Mouse (Mus musculus) CH12.LX (cell line): ENCODE measurements around the gene Naa38. TPM values are rescaled to one million over a fixed set of nuclear protein-coding genes. Genes with fewer than 3 reads are reported as not detected.

ENCODE experiments used
- DNase-seq: peaks from one replicate; pipeline ENCODE4 v3.0.0-alpha.2; 2013; ENCODE audit errors: extremely low read depth
- H3K27ac ChIP-seq: 2 replicates; pipeline ENCODE4 v1.5.1; 2012; ENCODE audit warnings: low read depth, mild to moderate bottlenecking, control low read depth, moderate library complexity; ENCODE audit not compliant: insufficient read depth
- H3K27me3 ChIP-seq: replicated peaks from 2 replicates; pipeline ENCODE3; 2012; ENCODE audit warnings: inconsistent platforms
- H3K36me3 ChIP-seq, 2 experiments: replicated peaks in 1 of 2; 2 replicates each; pipeline versions ENCODE3 to v1.6.1; 2012; ENCODE audit warnings: inconsistent platforms in 1 of 2, low read length in 1 of 2, mild to moderate bottlenecking in 1 of 2, mixed read lengths in 1 of 2, moderate library complexity in 1 of 2; ENCODE audit not compliant: control insufficient read depth in 1 of 2, insufficient read depth in 1 of 2
- H3K4me1 ChIP-seq, 2 experiments: 2 replicates each; pipeline ENCODE4 v1.6.1; 2012; ENCODE audit warnings: inconsistent platforms in 1 of 2, moderate library complexity in 1 of 2; ENCODE audit not compliant: insufficient read depth in 2 of 2, control insufficient read depth in 1 of 2
- H3K4me2 ChIP-seq: 2 replicates; pipeline ENCODE4 v1.6.1; 2012; ENCODE audit warnings: low read depth, mild to moderate bottlenecking, control low read depth; ENCODE audit not compliant: poor library complexity, insufficient read depth, severe bottlenecking
- H3K4me3 ChIP-seq, 3 experiments: fragments of 150-350 bp in 1 of 3; sonication (generic) in 1 of 3; replicated peaks in 1 of 3; 2 replicates each; pipeline versions ENCODE3 to v1.5.1; 2011 to 2012; ENCODE audit warnings: low read depth in 2 of 3, low read length in 2 of 3, mild to moderate bottlenecking in 2 of 3, moderate library complexity in 2 of 3, control low read depth in 1 of 3, improper control_type of control experiment in 1 of 3, inconsistent platforms in 1 of 3, mixed read lengths in 1 of 3; ENCODE audit not compliant: poor library complexity in 1 of 3
- H3K79me2 ChIP-seq: replicated peaks from 2 replicates; pipeline ENCODE4 v1.6.1; 2012; ENCODE audit warnings: mild to moderate bottlenecking, moderate library complexity; ENCODE audit not compliant: control insufficient read depth, poor library complexity, insufficient read depth, severe bottlenecking; ENCODE audit errors: extremely low read depth
- H3K9ac ChIP-seq: 2 replicates; pipeline ENCODE4 v1.6.1; 2012; ENCODE audit warnings: low read depth, mild to moderate bottlenecking, control low read depth, moderate library complexity; ENCODE audit not compliant: insufficient read depth
- H3K9me3 ChIP-seq: replicated peaks from 2 replicates; pipeline ENCODE3; 2012; ENCODE audit warnings: low read length, inconsistent platforms, mixed read lengths
- BHLHE40 ChIP-seq: IDR thresholded peaks from 2 replicates; pipeline ENCODE4 v1.6.1; 2011; ENCODE audit warnings: mild to moderate bottlenecking, low read depth, low read length, improper control_type of control experiment
- CHD1 ChIP-seq: IDR thresholded peaks from 2 replicates; pipeline ENCODE4 v1.6.1; 2012; ENCODE audit warnings: low read depth, low read length, improper control_type of control experiment, inconsistent platforms
- CHD2 ChIP-seq: IDR thresholded peaks from 2 replicates; pipeline ENCODE4 v1.6.1; 2011; ENCODE audit warnings: low read length, improper control_type of control experiment
- CTCF ChIP-seq, 2 experiments: IDR thresholded peaks in 1 of 2; conservative IDR thresholded peaks in 1 of 2; 2 replicates each; pipeline ENCODE4 v1.5.1; 2011 to 2012; ENCODE audit warnings: low read depth in 2 of 2, low read length in 2 of 2, improper control_type of control experiment in 1 of 2, inconsistent platforms in 1 of 2, mild to moderate bottlenecking in 1 of 2, moderate library complexity in 1 of 2
- E2F4 ChIP-seq: IDR thresholded peaks from 2 replicates; pipeline ENCODE4 v1.6.1; 2011; ENCODE audit warnings: low read depth, low read length, improper control_type of control experiment; ENCODE audit not compliant: insufficient replicate concordance
- ELF1 ChIP-seq: IDR thresholded peaks from 2 replicates; pipeline ENCODE4 v1.6.1; 2014; ENCODE audit warnings: low read depth, mild to moderate bottlenecking, inconsistent platforms, low read length, improper control_type of control experiment
- EP300 ChIP-seq: IDR thresholded peaks from 2 replicates; pipeline ENCODE4 v1.6.1; 2011; ENCODE audit warnings: low read length, improper control_type of control experiment
- ETS1 ChIP-seq: conservative IDR thresholded peaks from 2 replicates; pipeline ENCODE4 v1.6.1; 2012; ENCODE audit warnings: low read depth, mild to moderate bottlenecking, inconsistent platforms, low read length, improper control_type of control experiment, moderate library complexity
- GABPA ChIP-seq: IDR thresholded peaks from 2 replicates; pipeline ENCODE4 v1.6.1; 2012; ENCODE audit warnings: low read depth, low read length, improper control_type of control experiment, inconsistent platforms; ENCODE audit not compliant: insufficient replicate concordance
- HCFC1 ChIP-seq: IDR thresholded peaks from 2 replicates; pipeline ENCODE4 v1.6.1; 2012; ENCODE audit warnings: low read depth, mild to moderate bottlenecking, inconsistent platforms, low read length, improper control_type of control experiment
- IRF4 ChIP-seq: IDR thresholded peaks from 2 replicates; pipeline ENCODE4 v1.6.1; 2014; ENCODE audit warnings: low read depth, mild to moderate bottlenecking, inconsistent platforms, low read length, improper control_type of control experiment
- JUN ChIP-seq: IDR thresholded peaks from 2 replicates; pipeline ENCODE4 v1.6.1; 2011; ENCODE audit warnings: low read depth, mild to moderate bottlenecking, low read length, improper control_type of control experiment, moderate library complexity; ENCODE audit not compliant: insufficient read depth
- JUND ChIP-seq: conservative IDR thresholded peaks from 2 replicates; pipeline ENCODE4 v1.6.1; 2011; ENCODE audit warnings: low read depth, low read length, improper control_type of control experiment
- KAT2A ChIP-seq: IDR thresholded peaks from 2 replicates; pipeline ENCODE4 v1.6.1; 2012; ENCODE audit warnings: low read length, improper control_type of control experiment, inconsistent platforms; ENCODE audit not compliant: insufficient replicate concordance
- MAFK ChIP-seq: IDR thresholded peaks from 2 replicates; pipeline ENCODE4 v1.6.1; 2011; ENCODE audit warnings: low read length, improper control_type of control experiment; ENCODE audit not compliant: insufficient replicate concordance
- MAX ChIP-seq: IDR thresholded peaks from 2 replicates; pipeline ENCODE4 v1.6.1; 2011; ENCODE audit warnings: low read length, improper control_type of control experiment
- MAZ ChIP-seq: IDR thresholded peaks from 2 replicates; pipeline ENCODE4 v1.6.1; 2012; ENCODE audit warnings: low read depth, mild to moderate bottlenecking, inconsistent platforms, low read length, improper control_type of control experiment, moderate library complexity
- MEF2A ChIP-seq: IDR thresholded peaks from 2 replicates; pipeline ENCODE4 v1.6.1; 2014; ENCODE audit warnings: low read depth, mild to moderate bottlenecking, inconsistent platforms, low read length, improper control_type of control experiment, borderline replicate concordance
- MXI1 ChIP-seq: IDR thresholded peaks from 2 replicates; pipeline ENCODE4 v1.6.1; 2011; ENCODE audit warnings: mild to moderate bottlenecking, low read depth, low read length, improper control_type of control experiment
- MYC ChIP-seq: IDR thresholded peaks from 2 replicates; pipeline ENCODE4 v1.6.1; 2011; ENCODE audit warnings: low read depth, mild to moderate bottlenecking, improper control_type of control experiment, low read length
- NELFE ChIP-seq: IDR thresholded peaks from 2 replicates; pipeline ENCODE4 v1.6.1; 2011; ENCODE audit warnings: low read depth, low read length, improper control_type of control experiment
- NRF1 ChIP-seq: IDR thresholded peaks from 2 replicates; pipeline ENCODE4 v1.6.1; 2014; ENCODE audit warnings: low read depth, mild to moderate bottlenecking, inconsistent platforms, low read length, improper control_type of control experiment, moderate library complexity
- PAX5 ChIP-seq: IDR thresholded peaks from 2 replicates; pipeline ENCODE4 v1.6.1; 2012; ENCODE audit warnings: low read length, inconsistent platforms, mixed read lengths
- POLR2A ChIP-seq: IDR thresholded peaks from 2 replicates; pipeline ENCODE4 v1.6.1; 2011; ENCODE audit warnings: low read depth, mild to moderate bottlenecking, improper control_type of control experiment, low read length
- POLR2AphosphoS2 ChIP-seq: IDR thresholded peaks from 2 replicates; pipeline ENCODE4 v1.6.1; 2011; ENCODE audit warnings: low read depth, low read length, improper control_type of control experiment
- RAD21 ChIP-seq: IDR thresholded peaks from 2 replicates; pipeline ENCODE4 v1.6.1; 2011; ENCODE audit warnings: low read depth, mild to moderate bottlenecking, low read length, improper control_type of control experiment, moderate library complexity
- RCOR1 ChIP-seq: conservative IDR thresholded peaks from 2 replicates; pipeline ENCODE4 v1.6.1; 2012; ENCODE audit warnings: low read depth, mild to moderate bottlenecking, inconsistent platforms, low read length, improper control_type of control experiment
- SIN3A ChIP-seq: IDR thresholded peaks from 2 replicates; pipeline ENCODE4 v1.6.1; 2012; ENCODE audit warnings: low read length, improper control_type of control experiment, inconsistent platforms
- SMC3 ChIP-seq: IDR thresholded peaks from 2 replicates; pipeline ENCODE4 v1.6.1; 2011; ENCODE audit warnings: low read depth, low read length, improper control_type of control experiment
- TBP ChIP-seq: conservative IDR thresholded peaks from 2 replicates; pipeline ENCODE4 v1.6.1; 2011; ENCODE audit warnings: low read depth, low read length, improper control_type of control experiment
- TCF12 ChIP-seq: IDR thresholded peaks from 2 replicates; pipeline ENCODE4 v1.6.1; 2014; ENCODE audit warnings: low read depth, mild to moderate bottlenecking, inconsistent platforms, low read length, improper control_type of control experiment
- UBTF ChIP-seq: IDR thresholded peaks from 2 replicates; pipeline ENCODE4 v1.6.1; 2012; ENCODE audit warnings: low read depth, mild to moderate bottlenecking, inconsistent platforms, low read length, improper control_type of control experiment, moderate library complexity
- USF1 ChIP-seq: IDR thresholded peaks from 2 replicates; pipeline ENCODE4 v1.6.1; 2014; ENCODE audit warnings: low read depth, mild to moderate bottlenecking, inconsistent platforms, low read length, improper control_type of control experiment
- USF2 ChIP-seq: conservative IDR thresholded peaks from 2 replicates; pipeline ENCODE4 v1.6.1; 2011; ENCODE audit warnings: low read depth, low read length, improper control_type of control experiment
- ZC3H11A ChIP-seq: IDR thresholded peaks from 2 replicates; pipeline ENCODE4 v1.6.1; 2012; ENCODE audit warnings: low read depth, mild to moderate bottlenecking, inconsistent platforms, low read length, improper control_type of control experiment
- ZKSCAN1 ChIP-seq: IDR thresholded peaks from 2 replicates; pipeline ENCODE4 v1.6.1; 2012; ENCODE audit warnings: low read depth, inconsistent platforms, low read length, improper control_type of control experiment, borderline replicate concordance
- ZMIZ1 ChIP-seq: IDR thresholded peaks from 2 replicates; pipeline ENCODE4 v1.6.1; 2012; ENCODE audit warnings: low read depth, mild to moderate bottlenecking, inconsistent platforms, low read length, improper control_type of control experiment
- ZNF384 ChIP-seq: IDR thresholded peaks from 2 replicates; pipeline ENCODE4 v1.6.1; 2012; ENCODE audit warnings: low read depth, low read length, improper control_type of control experiment, inconsistent platforms
- dilution Hi-C: fragments of 300-500 bp; cut with MboI; formaldehyde crosslinking; loops from 2 replicates; pipeline ENCODE4 v1.14.3; 2020; ENCODE audit warnings: low sequenced_read_pairs; ENCODE audit not compliant: extremely low pct_unique_long_range_greater_than_20kb, extremely low pct_ligation_motif_present
- in situ Hi-C: fragments of 300-500 bp; cut with MboI; formaldehyde crosslinking; loops from 3 replicates; pipeline ENCODE4 v1.14.3; 2019; ENCODE audit warnings: low sequenced_read_pairs, low pct_ligation_motif_present, low pct_unique_long_range_greater_than_20kb, mixed read lengths
- polyA plus RNA-seq: library from polyadenylated mRNA; unstranded; fragments of >175 nt; gene quantifications from 2 replicates; pipeline ENCODE4 v1.2.1, GENCODE M21; 2012; ENCODE audit warnings: low read depth; ENCODE audit not compliant: insufficient read length
- total RNA-seq, 2 experiments: library from RNA; depleted of rRNA; stranded (reverse); fragments of 300-350 nt in 1 of 2; fragments of >200 nt in 1 of 2; gene quantifications; 2 replicates each; pipeline ENCODE4 v1.2.3; 2012 to 2014

Naa38 gene
- total and polyA plus RNA-seq, 3 experiments = 153 to 201 (median 193) TPM

GRCm38 (mm10) chr11:69390400-69391034 lies 4.8 kb upstream of the Naa38 start:
- Histone ChIP-seq H3K9me3 (no peaks in the 10 kb centered on the region), H3K4me3 (no peak overlapping the region), H3K79me2 (peaks cover 9% of the 10 kb centered on the region), H3K4me2 (no peak overlapping the region), H3K4me1 (peaks cover 0 to 5% of the 10 kb centered on the region in 2 experiments; a peak in 2 of 4 replicates), H3K36me3 (peaks cover 10 to 32% of the 10 kb centered on the region in 2 experiments), H3K27ac (no peak overlapping the region), H3K9ac (no peak overlapping the region), H3K27me3 (no peaks in the 10 kb centered on the region)
- peak; percentile 85 for DNase-seq
- TF ChIP-seq RCOR1 (no peak), JUN (no peak), CTCF (conservative IDR thresholded peaks at IDR 0.05 in 1 of 2, IDR thresholded peaks at IDR 0.05 in 1 of 2; ENCODE audit: low read depth in 2 of 2, low read length in 2 of 2) (peak; percentile 54 to 95), SIN3A (peak; percentile 39; the same call in 1 of the 2 replicates), POLR2A (no peak), ZC3H11A (peak; percentile 87), MAZ (peak; percentile 55; the same call in 1 of the 2 replicates), HCFC1 (no peak), USF1 (no peak), GABPA (no peak), MXI1 (no peak), EP300 (no peak), KAT2A (no peak), TCF12 (no peak), MEF2A (no peak), ETS1 (no peak), PAX5 (no peak), BHLHE40 (no peak), MAFK (no peak), NRF1 (no peak), ZMIZ1 (no peak), UBTF (0 out of 2 replicates have a peak, but pooled peaks have one; percentile 55), POLR2AphosphoS2 (peak; percentile 72; the same call in 1 of the 2 replicates), CHD1 (no peak), SMC3 (peak; percentile 97), MYC (no peak), TBP (no peak), ZKSCAN1 (no peak), CHD2 (no peak), NELFE (no peak), RAD21 (peak; percentile 92), IRF4 (peak; percentile 27; the same call in 1 of the 2 replicates), ZNF384 (peak; percentile 98), USF2 (no peak), E2F4 (no peak), ELF1 (no peak), JUND (no peak), MAX (no peak)
- in situ Hi-C loops = no loop called here
- dilution Hi-C loops = no loop called here
